In genomic region chr4:32299221-32299620, GRCm38 (mm10) we compare ENCODE assay signal across 20 mouse cellular contexts.
DNase-seq lines count a peak whose midpoint lies in the region; ATAC-seq and TF ChIP-seq lines count a peak whose summit lies in the region.
"Had no signal": no experiment of that assay in that cellular context is flagged by ENCODE, and none has a peak within 500 bp of the region (broad histone marks: within the 10 kb centered on the region; RNA-seq: fewer than 3 reads in every experiment).

No protein-coding gene starts in this region.

- no peak overlapping the region for H3K4me3 ChIP-seq in heart, embryonic 13.5 days
- H3K4me3 ChIP-seq in kidney, adult 2 months (ENCODE audit: insufficient read depth, low read depth, low read length), result no peak overlapping the region
- H3K4me3 ChIP-seq in kidney, embryonic 15.5 days (replicated peaks), result no peak overlapping the region
- H3K4me3 ChIP-seq in liver, adult 2 months (ENCODE audit: insufficient read depth, low read depth, low read length), result no peak overlapping the region
- H3K4me3 ChIP-seq in liver, postnatal 0 days (ENCODE audit: low read depth, low read length), result no peak overlapping the region
- H3K4me3 ChIP-seq: embryonic facial prominence, embryonic 13.5 days; embryonic facial prominence, embryonic 15.5 days; erythroblast, embryonic 14.5 days; forebrain, embryonic 10.5 days; forebrain, embryonic 12.5 days had no signal

- TF ChIP-seq EP300 in liver, postnatal 0 days (IDR thresholded peaks at IDR 0.05; ENCODE audit: low read depth), result no peak

- H3K9me3 ChIP-seq in heart, embryonic 13.5 days, result no peaks in the 10 kb centered on the region
- H3K9me3 ChIP-seq in kidney, embryonic 15.5 days (replicated peaks), result no peaks in the 10 kb centered on the region
- H3K9me3 ChIP-seq in liver, postnatal 0 days (ENCODE audit: low read length), result no peaks in the 10 kb centered on the region
- H3K9me3 ChIP-seq: embryonic facial prominence, embryonic 13.5 days; embryonic facial prominence, embryonic 15.5 days; forebrain, embryonic 10.5 days; forebrain, embryonic 12.5 days had no signal

- no peak overlapping the region for H3K4me2 ChIP-seq in heart, embryonic 13.5 days
- H3K4me2 ChIP-seq in kidney, embryonic 15.5 days, result no peak overlapping the region
- H3K4me2 ChIP-seq in liver, postnatal 0 days (ENCODE audit: low read depth, low read length), result no peak overlapping the region
- H3K4me2 ChIP-seq: embryonic facial prominence, embryonic 13.5 days; embryonic facial prominence, embryonic 15.5 days; forebrain, embryonic 12.5 days had no signal

- no peak for DNase-seq in heart, adult 9 months (ENCODE audit: low spot score in 2 of 2)
- DNase-seq in kidney, adult 2 months, result peak; percentile 74
- peak; percentile 87 for DNase-seq in liver, adult 2 months (ENCODE audit: extremely low read depth, low read depth, low spot score)
- no peak for DNase-seq in liver, postnatal 0 days
- DNase-seq: adrenal gland, adult 2 months; adrenal gland, postnatal 10 days; adrenal gland, postnatal 25 days; cerebellum, adult 11 months; cerebellum, adult 18-20 months; cerebellum, adult 9-11 months; cerebellum, postnatal 36 days; embryo, embryonic 11 days had no signal

- H3K27ac ChIP-seq in heart, embryonic 13.5 days (replicated peaks), result 0 out of 2 replicates have a peak overlapping the region, but pooled peaks have one; percentile 46
- peak overlapping the region; percentile 86 for H3K27ac ChIP-seq in kidney, adult 2 months (ENCODE audit: insufficient read depth, low read depth, low read length)
- no peak overlapping the region for H3K27ac ChIP-seq in kidney, embryonic 15.5 days
- H3K27ac ChIP-seq in liver, adult 2 months (replicated peaks; ENCODE audit: insufficient read depth, low read depth, low read length), result peak overlapping the region; percentile 63
- no peak overlapping the region for H3K27ac ChIP-seq in liver, postnatal 0 days (ENCODE audit: low read depth)
- H3K27ac ChIP-seq: embryonic facial prominence, embryonic 15.5 days; forebrain, embryonic 12.5 days had no signal

- peaks cover 79% of the 10 kb centered on the region for H3K4me1 ChIP-seq in heart, embryonic 13.5 days
- H3K4me1 ChIP-seq in kidney, adult 2 months (ENCODE audit: control insufficient read depth, insufficient read depth, low read length), result peaks cover 35% of the 10 kb centered on the region
- peaks cover 40% of the 10 kb centered on the region for H3K4me1 ChIP-seq in kidney, embryonic 15.5 days
- H3K4me1 ChIP-seq in liver, adult 2 months (ENCODE audit: control insufficient read depth, insufficient read depth, low read length), result peaks cover 30% of the 10 kb centered on the region
- peaks cover 29% of the 10 kb centered on the region for H3K4me1 ChIP-seq in liver, postnatal 0 days (ENCODE audit: insufficient read depth)

- TF ChIP-seq POLR2A in kidney, adult 2 months (IDR thresholded peaks at IDR 0.05; ENCODE audit: low read depth, low read length), result no peak
- TF ChIP-seq POLR2A in liver, adult 2 months (IDR thresholded peaks at IDR 0.05; ENCODE audit: extremely low read depth, insufficient read depth, low read length), result no peak

- no peak overlapping the region for H3K9ac ChIP-seq in heart, embryonic 13.5 days
- no peak overlapping the region for H3K9ac ChIP-seq in kidney, embryonic 15.5 days
- no peak overlapping the region for H3K9ac ChIP-seq in liver, adult 2 months (ENCODE audit: low read depth, low read length)
- no peak overlapping the region for H3K9ac ChIP-seq in liver, postnatal 0 days (replicated peaks)
- H3K9ac ChIP-seq: embryonic facial prominence, embryonic 13.5 days; embryonic facial prominence, embryonic 15.5 days; forebrain, embryonic 12.5 days had no signal

- H3K36me3 ChIP-seq in heart, embryonic 13.5 days, result no peaks in the 10 kb centered on the region
- no peaks in the 10 kb centered on the region for H3K36me3 ChIP-seq in kidney, adult 2 months (ENCODE audit: control insufficient read depth, insufficient read depth, low read length)
- H3K36me3 ChIP-seq in kidney, embryonic 15.5 days, result no peaks in the 10 kb centered on the region
- no peaks in the 10 kb centered on the region for H3K36me3 ChIP-seq in liver, adult 2 months (ENCODE audit: control insufficient read depth, insufficient read depth, low read length)
- H3K36me3 ChIP-seq in liver, postnatal 0 days (replicated peaks; ENCODE audit: insufficient read depth, low read length), result no peaks in the 10 kb centered on the region
- H3K36me3 ChIP-seq: embryonic facial prominence, embryonic 13.5 days; embryonic facial prominence, embryonic 15.5 days; forebrain, embryonic 10.5 days; forebrain, embryonic 12.5 days had no signal

- no peak for ATAC-seq in heart, embryonic 13.5 days (ENCODE audit: extremely low read depth, insufficient number of reproducible peaks, low FRiP score, low TSS enrichment)
- no peak for ATAC-seq in kidney, embryonic 15.5 days (replicated peaks; ENCODE audit: low FRiP score)
- ATAC-seq in liver, postnatal 0 days, result no peak
- ATAC-seq: forebrain, embryonic 14.5 days had no signal

- 0 out of 2 replicates have a peak, but pooled peaks cover 6% of the 10 kb centered on the region for H3K79me2 ChIP-seq in liver, adult 2 months (ENCODE audit: control insufficient read depth, insufficient read depth, low read length)

- no peak for TF ChIP-seq CTCF in kidney, adult 2 months (conservative IDR thresholded peaks at IDR 0.05; ENCODE audit: insufficient read depth, insufficient read length, low read depth, low read length)
- no peak for TF ChIP-seq CTCF in liver, adult 2 months (IDR thresholded peaks at IDR 0.05; ENCODE audit: low read depth, low read length)
- no peak for TF ChIP-seq CTCF in liver, postnatal 0 days (IDR thresholded peaks at IDR 0.05; ENCODE audit: low read depth)

- no peaks in the 10 kb centered on the region for H3K27me3 ChIP-seq in heart, embryonic 13.5 days (replicated peaks)
- no peaks in the 10 kb centered on the region for H3K27me3 ChIP-seq in kidney, adult 2 months (replicated peaks; ENCODE audit: control insufficient read depth, insufficient read depth, low read length)
- H3K27me3 ChIP-seq in kidney, embryonic 15.5 days, result no peaks in the 10 kb centered on the region
- H3K27me3 ChIP-seq in liver, adult 2 months (ENCODE audit: control insufficient read depth, insufficient read depth, low read length), result no peaks in the 10 kb centered on the region
- no peaks in the 10 kb centered on the region for H3K27me3 ChIP-seq in liver, postnatal 0 days (ENCODE audit: insufficient read depth, low read length)
- H3K27me3 ChIP-seq: embryonic facial prominence, embryonic 13.5 days; embryonic facial prominence, embryonic 15.5 days; forebrain, embryonic 12.5 days had no signal

- 24% methylated on average over 3 of the region's 3 CpGs for WGBS in heart, embryonic 13.5 days
- 56% methylated on average over 3 of the region's 3 CpGs for WGBS in kidney, adult 2 months
- WGBS in kidney, embryonic 15.5 days, result 70% methylated on average over 3 of the region's 3 CpGs
- 33% methylated on average over 3 of the region's 3 CpGs for WGBS in liver, adult 2 months
- 76% methylated on average over 3 of the region's 3 CpGs for WGBS in liver, postnatal 0 days (ENCODE audit: insufficient replicate concordance)

Comparison
In these comparisons a context has a peak if more than half of its experiments do, and no peak if none do; other contexts are left out.
1. H3K27ac ChIP-seq: peak in heart, embryonic 13.5 days (single experiment), kidney, adult 2 months (single experiment) and liver, adult 2 months (single experiment); none in kidney, embryonic 15.5 days (single experiment) and liver, postnatal 0 days (single experiment).
2. DNase-seq: peak in kidney, adult 2 months (single experiment) and liver, adult 2 months (single experiment); none in heart, adult 9 months (0 of 2) and liver, postnatal 0 days (single experiment).